In the genomic region with DNA sequence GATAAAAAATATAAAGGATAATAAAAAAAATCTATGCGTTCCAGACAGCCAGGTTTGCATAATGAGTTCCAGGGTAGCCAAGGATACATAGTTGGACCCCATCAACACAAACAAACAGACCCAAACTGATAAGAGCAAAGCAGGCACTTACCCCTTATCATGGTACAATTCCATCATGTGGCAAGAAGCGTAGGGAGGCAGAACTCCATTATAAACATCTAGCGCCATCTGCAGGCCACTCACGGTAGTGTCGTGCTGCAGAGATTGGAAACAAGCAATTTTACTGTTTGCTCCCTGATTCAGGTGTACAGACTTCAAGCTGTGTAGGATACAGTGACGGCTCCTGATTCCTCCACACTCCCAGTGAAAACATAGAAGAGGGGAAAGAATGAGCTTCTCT, we compare ENCODE assay signal across 9 mouse cellular contexts. TPM values are rescaled to one million over a fixed set of nuclear protein-coding genes. Genes with fewer than 3 reads are reported as not detected.
DNase-seq lines count a peak whose midpoint lies in the region; ATAC-seq and TF ChIP-seq lines count a peak whose summit lies in the region.
"Had no signal": no experiment of that assay in that cellular context is flagged by ENCODE, and none has a peak within 500 bp of the region (broad histone marks: within the 10 kb centered on the region; RNA-seq: fewer than 3 reads in every experiment).

No protein-coding gene starts in this region.

- intact Hi-C loops in left cerebral cortex, postnatal 36 days (cut with DNase I), result loop anchor here (1.0 to 5.0 kb wide), 2 partner anchors 29 to 104 kb away; no protein-coding TSS in a partner anchor

- 13% methylated on average over 6 of the region's 6 CpGs for WGBS in intestine, embryonic 14.5 days
- 14% methylated on average over 6 of the region's 6 CpGs for WGBS in intestine, embryonic 15.5 days
- 16% methylated on average over 6 of the region's 6 CpGs for WGBS in embryonic facial prominence, embryonic 11.5 days
- WGBS in hindbrain, postnatal 0 days, result 15% methylated on average over 6 of the region's 6 CpGs

- H3K4me1 ChIP-seq in intestine, embryonic 14.5 days (replicated peaks; ENCODE audit: control insufficient read depth, insufficient read depth, low read length), result no peaks in the 10 kb centered on the region
- 0 out of 2 replicates have a peak, but pooled peaks cover 2% of the 10 kb centered on the region for H3K4me1 ChIP-seq in intestine, embryonic 15.5 days (replicated peaks)
- no peaks in the 10 kb centered on the region for H3K4me1 ChIP-seq in embryonic facial prominence, embryonic 11.5 days (ENCODE audit: control insufficient read depth, insufficient read depth, low read length)
- H3K4me1 ChIP-seq in hindbrain, postnatal 0 days (ENCODE audit: insufficient read depth, low read length), result no peaks in the 10 kb centered on the region
- H3K4me1 ChIP-seq: embryonic facial prominence, embryonic 15.5 days had no signal

- DNase-seq in intestine, embryonic 14.5 days (ENCODE audit: low spot score), result peak; percentile 94
- DNase-seq in adrenal gland, postnatal 14 days, result peak; percentile 78
- peak; percentile 85 for DNase-seq in embryonic facial prominence, embryonic 11.5 days (ENCODE audit: low spot score)
- peak; percentile 80 for DNase-seq in hindbrain, postnatal 0 days (ENCODE audit: low spot score)
- DNase-seq in left cerebral cortex, postnatal 36 days (ENCODE audit: low spot score in 2 of 2), result peak; percentile 58 to 70
- peak; percentile 62 for DNase-seq in ovary, postnatal 14 days (ENCODE audit: low spot score)
- DNase-seq in thymus, postnatal 10 days (ENCODE audit: low spot score in 2 of 2), result peak; percentile 18 to 68

- H3K4me2 ChIP-seq in intestine, embryonic 14.5 days (ENCODE audit: low read length), result no peak overlapping the region
- H3K4me2 ChIP-seq in intestine, embryonic 15.5 days (replicated peaks), result no peak overlapping the region
- H3K4me2 ChIP-seq in embryonic facial prominence, embryonic 11.5 days (ENCODE audit: low read depth, low read length), result no peak overlapping the region
- H3K4me2 ChIP-seq in hindbrain, postnatal 0 days (ENCODE audit: low read depth, low read length), result no peak overlapping the region
- H3K4me2 ChIP-seq: embryonic facial prominence, embryonic 15.5 days had no signal

- no peak overlapping the region for H3K9ac ChIP-seq in intestine, embryonic 14.5 days (ENCODE audit: low read length)
- H3K9ac ChIP-seq in intestine, embryonic 15.5 days, result no peak overlapping the region
- H3K9ac ChIP-seq in embryonic facial prominence, embryonic 11.5 days (replicated peaks; ENCODE audit: low read length), result no peak overlapping the region
- no peak overlapping the region for H3K9ac ChIP-seq in hindbrain, postnatal 0 days (replicated peaks; ENCODE audit: low read length)
- H3K9ac ChIP-seq: embryonic facial prominence, embryonic 15.5 days had no signal

- no peak overlapping the region for H3K4me3 ChIP-seq in intestine, embryonic 14.5 days (ENCODE audit: low read depth, low read length)
- no peak overlapping the region for H3K4me3 ChIP-seq in intestine, embryonic 15.5 days (replicated peaks)
- H3K4me3 ChIP-seq in embryonic facial prominence, embryonic 11.5 days (ENCODE audit: low read depth, low read length), result no peak overlapping the region
- H3K4me3 ChIP-seq in hindbrain, postnatal 0 days (ENCODE audit: low read length), result no peak overlapping the region
- H3K4me3 ChIP-seq: embryonic facial prominence, embryonic 15.5 days had no signal

- no peak for ATAC-seq in intestine, embryonic 14.5 days (replicated peaks; ENCODE audit: low FRiP score, low TSS enrichment, low read depth)
- ATAC-seq in intestine, embryonic 15.5 days, result no peak
- no peak for ATAC-seq in embryonic facial prominence, embryonic 11.5 days (replicated peaks; ENCODE audit: insufficient number of reproducible peaks, low FRiP score, low TSS enrichment, low read depth)
- no peak for ATAC-seq in hindbrain, postnatal 0 days

- H3K27ac ChIP-seq in intestine, embryonic 14.5 days (ENCODE audit: low read depth), result no peak overlapping the region
- no peak overlapping the region for H3K27ac ChIP-seq in intestine, embryonic 15.5 days
- H3K27ac ChIP-seq in embryonic facial prominence, embryonic 11.5 days (replicated peaks; ENCODE audit: low read depth, low read length), result no peak overlapping the region
- H3K27ac ChIP-seq in hindbrain, postnatal 0 days, result no peak overlapping the region
- H3K27ac ChIP-seq: embryonic facial prominence, embryonic 15.5 days had no signal

- peak; percentile 91 for TF ChIP-seq CTCF in hindbrain, postnatal 0 days (IDR thresholded peaks at IDR 0.05; ENCODE audit: low read depth)

- H3K9me3 ChIP-seq in intestine, embryonic 14.5 days (ENCODE audit: control insufficient read depth, low read length), result no peaks in the 10 kb centered on the region
- H3K9me3 ChIP-seq in intestine, embryonic 15.5 days, result no peaks in the 10 kb centered on the region
- H3K9me3 ChIP-seq in embryonic facial prominence, embryonic 11.5 days (replicated peaks; ENCODE audit: control insufficient read depth, low read length), result no peaks in the 10 kb centered on the region
- no peaks in the 10 kb centered on the region for H3K9me3 ChIP-seq in hindbrain, postnatal 0 days (ENCODE audit: low read length)
- H3K9me3 ChIP-seq: embryonic facial prominence, embryonic 15.5 days had no signal

- no peaks in the 10 kb centered on the region for H3K27me3 ChIP-seq in intestine, embryonic 14.5 days (replicated peaks; ENCODE audit: control insufficient read depth, insufficient read depth, low read length)
- H3K27me3 ChIP-seq in intestine, embryonic 15.5 days (replicated peaks), result no peaks in the 10 kb centered on the region
- H3K27me3 ChIP-seq in embryonic facial prominence, embryonic 11.5 days (ENCODE audit: control insufficient read depth, insufficient read depth, low read length), result no peaks in the 10 kb centered on the region
- no peaks in the 10 kb centered on the region for H3K27me3 ChIP-seq in hindbrain, postnatal 0 days (ENCODE audit: insufficient read depth, low read length)
- H3K27me3 ChIP-seq: embryonic facial prominence, embryonic 15.5 days had no signal

- no peaks in the 10 kb centered on the region for H3K36me3 ChIP-seq in intestine, embryonic 14.5 days (ENCODE audit: control insufficient read depth, insufficient read depth, low read length)
- no peaks in the 10 kb centered on the region for H3K36me3 ChIP-seq in intestine, embryonic 15.5 days
- H3K36me3 ChIP-seq in embryonic facial prominence, embryonic 11.5 days (replicated peaks; ENCODE audit: control insufficient read depth, insufficient read depth, low read depth, low read length), result no peaks in the 10 kb centered on the region
- no peaks in the 10 kb centered on the region for H3K36me3 ChIP-seq in hindbrain, postnatal 0 days (ENCODE audit: insufficient read depth, low read length)
- H3K36me3 ChIP-seq: embryonic facial prominence, embryonic 15.5 days had no signal

RNA-seq across cellular contexts. Expression of gene Acpp, which starts 30.8 kb away (rescaled TPM):
- 0.85 and 0.92 TPM in 2 replicates for polyA plus RNA-seq in intestine, embryonic 14.5 days (2014; fragmentation: Nextera tagmentation; extraction: Ambion mirVana)
- 1.5 TPM in 2 replicates for polyA plus RNA-seq in intestine, embryonic 15.5 days (2015; fragmentation: Nextera tagmentation; extraction: Ambion mirVana)
- total RNA-seq in adrenal gland, postnatal 14 days (2021), result 1.6 and 2.7 TPM in 2 replicates
- polyA plus RNA-seq in embryonic facial prominence, embryonic 11.5 days (2014; fragmentation: Nextera tagmentation; extraction: Ambion mirVana), result 0.68 and 1.1 TPM in 2 replicates
- 0.65 and 3.1 TPM in 2 replicates for total RNA-seq in hindbrain, postnatal 0 days (2014; rRNA removed)
- 0.25 and 0.37 TPM in 2 replicates for polyA plus RNA-seq in hindbrain, postnatal 0 days (2015; fragmentation: Nextera tagmentation; extraction: Ambion mirVana)
- total RNA-seq in left cerebral cortex, postnatal 36 days (2021), result under 1 TPM in 1 of 2 experiments, not detected in 1; 0.75 TPM

RNA-seq across cellular contexts. Expression of gene Dnajc13, which starts 44.0 kb away (rescaled TPM):
- 30.3 and 34.7 TPM in 2 replicates for polyA plus RNA-seq in intestine, embryonic 14.5 days (2014; fragmentation: Nextera tagmentation; extraction: Ambion mirVana)
- polyA plus RNA-seq in intestine, embryonic 15.5 days (2015; fragmentation: Nextera tagmentation; extraction: Ambion mirVana), result 19.1 and 21.8 TPM in 2 replicates
- total RNA-seq in adrenal gland, postnatal 14 days (2021), result 39.8 and 43.7 TPM in 2 replicates
- polyA plus RNA-seq in embryonic facial prominence, embryonic 11.5 days (2014; fragmentation: Nextera tagmentation; extraction: Ambion mirVana), result 20.4 and 23.4 TPM in 2 replicates
- total RNA-seq in hindbrain, postnatal 0 days (2014; rRNA removed), result 44.5 and 53.7 TPM in 2 replicates
- 14.2 and 15.2 TPM in 2 replicates for polyA plus RNA-seq in hindbrain, postnatal 0 days (2015; fragmentation: Nextera tagmentation; extraction: Ambion mirVana)
- 10 to 100 TPM; 54.5 to 70.4 TPM for total RNA-seq in left cerebral cortex, postnatal 36 days (2021)

Comparison
In these comparisons a context has a peak if more than half of its experiments do, and no peak if none do; other contexts are left out.
1. DNase-seq: peak in every context shown above with its lines; median percentile 94 in intestine, embryonic 14.5 days; 85 in embryonic facial prominence, embryonic 11.5 days; 80 in hindbrain, postnatal 0 days; 78 in adrenal gland, postnatal 14 days; 64 in left cerebral cortex, postnatal 36 days; 62 in ovary, postnatal 14 days; 43 in thymus, postnatal 10 days.